Mouse (Mus musculus) MEL (cell line): ENCODE measurements at regions not wholly inside any gene's neighbourhood (a gene's known extent, or its start where the extent isn't known, plus 50 kb on each side); places are given as distances from the start of the nearest gene placed in this dataset.

ENCODE experiments used
- CTCF ChIP-seq, 3 experiments: IDR thresholded peaks in 2 of 3; conservative IDR thresholded peaks in 1 of 3; 2 replicates each; pipeline ENCODE4 v1.5.1; 2011 to 2012; ENCODE audit warnings: low read length in 3 of 3, low read depth in 2 of 3, mild to moderate bottlenecking in 2 of 3, improper control_type of control experiment in 1 of 3, inconsistent platforms in 1 of 3, mixed read lengths in 1 of 3, moderate library complexity in 1 of 3; ENCODE audit not compliant: control insufficient read depth in 1 of 3, insufficient read depth in 1 of 3, poor library complexity in 1 of 3, severe bottlenecking in 1 of 3
- ELF1 ChIP-seq: IDR thresholded peaks from 2 replicates; pipeline ENCODE4 v1.6.1; 2014; ENCODE audit warnings: low read depth, mild to moderate bottlenecking, inconsistent platforms, low read length, improper control_type of control experiment, moderate library complexity
- HCFC1 ChIP-seq: IDR thresholded peaks from 2 replicates; pipeline ENCODE4 v1.6.1; 2012; ENCODE audit warnings: low read depth, mild to moderate bottlenecking, inconsistent platforms, low read length, improper control_type of control experiment, moderate library complexity
- KAT2A ChIP-seq: conservative IDR thresholded peaks from 2 replicates; pipeline ENCODE4 v1.6.1; 2012; ENCODE audit warnings: low read depth, low read length, improper control_type of control experiment, inconsistent platforms
- MAX ChIP-seq: IDR thresholded peaks from 2 replicates; pipeline ENCODE4 v1.6.1; 2011; ENCODE audit warnings: low read length, improper control_type of control experiment
- MEF2A ChIP-seq: IDR thresholded peaks from 2 replicates; pipeline ENCODE4 v1.6.1; 2014; ENCODE audit warnings: low read depth, mild to moderate bottlenecking, inconsistent platforms, low read length, improper control_type of control experiment; ENCODE audit not compliant: poor library complexity, insufficient replicate concordance, severe bottlenecking; ENCODE audit errors: extremely low read depth
- MXI1 ChIP-seq: IDR thresholded peaks from 2 replicates; pipeline ENCODE4 v1.6.1; 2011; ENCODE audit warnings: mild to moderate bottlenecking, low read depth, low read length, improper control_type of control experiment
- POLR2A ChIP-seq, 2 experiments: IDR thresholded peaks; 2 replicates each; pipeline ENCODE4 v1.6.1; 2011 to 2012; ENCODE audit warnings: low read length in 2 of 2, mild to moderate bottlenecking in 2 of 2, control low read depth in 1 of 2, improper control_type of control experiment in 1 of 2, low read depth in 1 of 2, moderate library complexity in 1 of 2; ENCODE audit not compliant: control insufficient read depth in 1 of 2, insufficient read depth in 1 of 2, poor library complexity in 1 of 2
- POLR2AphosphoS5 ChIP-seq: IDR thresholded peaks from 2 replicates; pipeline ENCODE4 v1.6.1; 2012; ENCODE audit warnings: low read depth, borderline replicate concordance, mild to moderate bottlenecking, inconsistent platforms, low read length, moderate library complexity, mixed read lengths
- RAD21 ChIP-seq: IDR thresholded peaks from 2 replicates; pipeline ENCODE4 v1.6.1; 2011; ENCODE audit warnings: mild to moderate bottlenecking, low read depth, low read length, improper control_type of control experiment
- USF1 ChIP-seq: IDR thresholded peaks from 2 replicates; pipeline ENCODE4 v1.6.1; 2014; ENCODE audit warnings: low read depth, mild to moderate bottlenecking, inconsistent platforms, low read length, improper control_type of control experiment, moderate library complexity

DNA sequence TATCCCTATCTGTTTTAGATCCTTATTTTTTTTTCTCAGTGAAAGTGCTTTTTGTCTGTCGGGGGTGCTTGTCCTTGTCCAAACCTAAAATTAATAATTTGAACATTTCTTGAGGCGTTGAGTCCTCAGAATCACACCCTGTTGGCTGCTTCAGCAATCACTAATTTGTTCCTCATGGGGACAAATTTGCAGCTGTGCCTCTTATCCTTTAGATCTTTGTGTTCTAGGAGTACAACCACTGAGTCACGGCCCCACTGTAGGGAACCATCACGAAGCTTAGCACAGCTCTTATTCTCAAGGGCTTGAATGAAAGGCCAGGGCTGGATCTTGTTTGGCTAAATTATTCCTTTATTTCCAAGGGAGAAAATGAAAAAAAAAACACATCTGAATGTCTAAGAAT, 57.6 kb upstream of the Gm4737 start:
- TF ChIP-seq CTCF (IDR thresholded peaks at IDR 0.05 in 2 of 3, conservative IDR thresholded peaks at IDR 0.05 in 1 of 3; ENCODE audit: control insufficient read depth in 1 of 3, insufficient read depth in 1 of 3, low read depth in 2 of 3, low read length in 3 of 3, poor library complexity in 1 of 3, severe bottlenecking in 1 of 3) (no peak), MXI1 (no peak), POLR2AphosphoS5 (no peak), KAT2A (no peak), MAX (no peak), POLR2A (IDR thresholded peaks at IDR 0.05; ENCODE audit: control insufficient read depth in 1 of 2, insufficient read depth in 1 of 2, low read depth in 1 of 2, low read length in 2 of 2, poor library complexity in 1 of 2) (no peak), RAD21 (no peak), MEF2A (no peak), HCFC1 (no peak), USF1 (no peak), ELF1 (no peak)
